Mouse (Mus musculus) megakaryocyte, embryonic 14.5 days (primary cell): ENCODE measurements around the gene Fabp6. TPM values are rescaled to one million over a fixed set of nuclear protein-coding genes. Genes with fewer than 3 reads are reported as not detected.

Experiments used
- H3K27me3 ChIP-seq: replicated peaks from 2 replicates; pipeline ENCODE3; 2012; ENCODE audit warnings: inconsistent platforms
- H3K36me3 ChIP-seq: replicated peaks from 2 replicates; pipeline ENCODE3; 2012; ENCODE audit warnings: low read length, inconsistent platforms, mixed read lengths
- H3K4me1 ChIP-seq: 2 replicates; pipeline ENCODE4 v1.6.1; 2012; ENCODE audit warnings: inconsistent platforms
- H3K4me3 ChIP-seq: replicated peaks from 2 replicates; pipeline ENCODE3; 2012; ENCODE audit warnings: moderate library complexity, mild to moderate bottlenecking, inconsistent platforms
- H3K9me3 ChIP-seq: 2 replicates; pipeline ENCODE4 v1.6.1; 2012; ENCODE audit warnings: inconsistent platforms
- FLI1 ChIP-seq: IDR thresholded peaks from 2 replicates; pipeline ENCODE4 v1.6.1; 2012; ENCODE audit warnings: low read length, inconsistent platforms, mixed read lengths
- GATA1 ChIP-seq: IDR thresholded peaks from 3 replicates; pipeline ENCODE4 v1.6.1; 2012; ENCODE audit warnings: mixed read lengths, low read length, inconsistent platforms, borderline replicate concordance
- polyA plus RNA-seq: library from polyadenylated mRNA; stranded (reverse); fragments of >175 nt; gene quantifications from 2 replicates; pipeline ENCODE4 v1.2.3, GENCODE M21; 2012; ENCODE audit warnings: low replicate concordance; ENCODE audit not compliant: insufficient read depth

The Fabp6 gene
- polyA plus RNA-seq, 1 experiment: not detected

- no peak for TF ChIP-seq GATA1
- TF ChIP-seq FLI1: no peak
Measured at GRCm38 (mm10) chr11:43626300-43626926, 25.1 kb upstream of the Fabp6 start.

GRCm38 (mm10) chr11:43624341-43624740 is 23.0 kb upstream of the Fabp6 start:
- H3K27me3 ChIP-seq: no peaks in the 10 kb centered on the region
- TF ChIP-seq GATA1: no peak
- TF ChIP-seq FLI1: no peak
- H3K4me3 ChIP-seq: no peak overlapping the region
- peaks cover 85% of the 10 kb centered on the region for H3K4me1 ChIP-seq
- peaks cover 2% of the 10 kb centered on the region for H3K36me3 ChIP-seq
- H3K9me3 ChIP-seq: no peaks in the 10 kb centered on the region

More at GRCm38 (mm10) chr11:43626300-43626926, 25.1 kb upstream of the Fabp6 start:
- Histone ChIP-seq H3K9me3 (no peaks in the 10 kb centered on the region), H3K4me3 (peak overlapping the region; percentile 50), H3K27me3 (no peaks in the 10 kb centered on the region), H3K4me1 (peaks cover 84% of the 10 kb centered on the region), H3K36me3 (peaks cover 2% of the 10 kb centered on the region)

DNA sequence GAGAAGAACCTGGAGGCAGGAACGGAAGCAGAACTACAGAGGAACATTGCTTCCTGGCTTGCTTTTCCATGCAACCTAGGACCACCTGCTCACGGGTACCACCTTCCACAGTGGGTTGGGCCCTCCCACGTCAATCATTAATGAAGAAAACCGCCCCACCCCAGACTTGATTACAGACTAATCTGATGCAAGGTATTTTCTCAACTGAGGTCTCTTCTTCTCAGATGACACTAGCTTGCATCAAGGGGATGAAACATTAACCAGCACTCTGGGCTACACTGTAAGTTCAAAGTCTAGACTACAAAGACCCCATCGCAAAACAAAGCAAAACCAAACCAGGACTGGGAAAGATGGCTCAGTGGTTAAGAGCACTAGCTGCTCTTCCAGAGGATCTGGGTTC is 20.4 kb upstream of the Fabp6 start:
- H3K36me3 ChIP-seq: peaks cover 2% of the 10 kb centered on the region
- H3K4me3 ChIP-seq: no peak overlapping the region
- H3K9me3 ChIP-seq: no peaks in the 10 kb centered on the region
- H3K4me1 ChIP-seq: peaks cover 91% of the 10 kb centered on the region
- H3K27me3 ChIP-seq: no peaks in the 10 kb centered on the region
- TF ChIP-seq GATA1 (no peak), FLI1 (no peak)

DNA sequence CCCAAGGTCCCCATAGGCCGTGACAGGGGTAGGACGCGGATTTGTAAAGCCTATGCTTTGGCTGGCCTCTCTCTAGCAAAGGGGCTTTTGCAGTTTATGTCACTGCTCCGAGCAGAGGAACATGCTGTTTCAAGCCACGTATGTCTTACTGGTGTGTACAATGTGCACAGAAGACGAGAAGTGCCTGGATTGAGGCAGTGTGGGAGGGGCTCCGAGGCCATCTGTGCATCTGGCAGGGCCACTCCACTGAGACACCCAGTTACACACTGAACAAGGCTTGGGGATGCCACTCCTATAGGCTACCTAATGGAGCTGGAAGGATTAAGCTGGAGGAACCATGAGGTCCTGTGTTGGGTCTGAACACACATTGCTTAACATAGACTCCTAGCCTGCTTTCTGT is 17.1 kb upstream of the Fabp6 start:
- Histone ChIP-seq H3K27me3 (no peaks in the 10 kb centered on the region), H3K36me3 (peaks cover 14% of the 10 kb centered on the region), H3K4me3 (peak overlapping the region; percentile 78), H3K4me1 (peaks cover 86% of the 10 kb centered on the region), H3K9me3 (peaks cover 14% of the 10 kb centered on the region)
- TF ChIP-seq GATA1 (no peak), FLI1 (no peak)

GRCm38 (mm10) chr11:43617924-43618323 is 16.6 kb upstream of the Fabp6 start:
- Histone ChIP-seq H3K27me3 (no peaks in the 10 kb centered on the region), H3K4me3 (peak overlapping the region; percentile 67), H3K9me3 (peaks cover 14% of the 10 kb centered on the region), H3K4me1 (peaks cover 86% of the 10 kb centered on the region), H3K36me3 (peaks cover 14% of the 10 kb centered on the region)
- TF ChIP-seq GATA1 (no peak), FLI1 (no peak)

DNA sequence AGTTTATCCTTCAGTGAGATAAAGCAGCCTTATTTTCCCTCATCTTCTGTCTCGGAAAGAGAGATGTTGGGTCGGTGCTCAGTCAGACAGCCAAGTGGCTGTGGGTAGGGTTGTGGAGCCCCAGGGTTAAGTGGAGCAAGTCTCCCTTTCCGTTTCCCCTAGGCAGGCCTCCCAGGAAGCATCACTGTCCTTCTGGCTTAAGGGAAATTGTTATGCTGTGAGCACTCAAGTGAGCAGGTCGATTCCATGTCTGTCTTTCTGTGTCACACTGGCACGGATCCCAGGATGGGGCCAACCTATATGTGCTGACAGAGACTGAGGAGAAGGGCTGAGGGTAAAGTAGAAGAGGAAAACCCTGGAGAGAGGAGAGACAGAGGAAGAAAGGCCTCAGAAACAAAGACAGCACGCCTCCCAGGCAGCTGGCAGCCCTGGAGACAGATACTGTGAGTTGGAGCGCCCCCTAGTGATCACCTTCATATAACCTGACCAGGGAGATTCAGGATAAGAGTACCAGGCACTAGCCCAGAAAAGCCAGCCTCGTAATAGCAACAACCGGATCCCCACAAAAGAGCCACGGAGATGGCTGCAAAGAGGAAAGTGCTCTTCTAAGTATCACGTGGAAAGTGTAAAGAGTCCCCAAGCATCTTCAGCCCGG is 11.6 kb upstream of the Fabp6 start:
- TF ChIP-seq GATA1 (no peak), FLI1 (no peak)
- Histone ChIP-seq H3K36me3 (peaks cover 14% of the 10 kb centered on the region), H3K4me1 (peaks cover 64% of the 10 kb centered on the region), H3K9me3 (peaks cover 14% of the 10 kb centered on the region), H3K27me3 (no peaks in the 10 kb centered on the region), H3K4me3 (peak overlapping the region; percentile 12)

- Histone ChIP-seq H3K4me3 (no peak overlapping the region), H3K36me3 (peaks cover 2% of the 10 kb centered on the region), H3K4me1 (peaks cover 44% of the 10 kb centered on the region), H3K9me3 (peaks cover 3% of the 10 kb centered on the region), H3K27me3 (no peaks in the 10 kb centered on the region)
- no peak for TF ChIP-seq GATA1
- TF ChIP-seq FLI1: no peak
Measured at GRCm38 (mm10) chr11:43610662-43611033, 9.3 kb upstream of the Fabp6 start.

DNA sequence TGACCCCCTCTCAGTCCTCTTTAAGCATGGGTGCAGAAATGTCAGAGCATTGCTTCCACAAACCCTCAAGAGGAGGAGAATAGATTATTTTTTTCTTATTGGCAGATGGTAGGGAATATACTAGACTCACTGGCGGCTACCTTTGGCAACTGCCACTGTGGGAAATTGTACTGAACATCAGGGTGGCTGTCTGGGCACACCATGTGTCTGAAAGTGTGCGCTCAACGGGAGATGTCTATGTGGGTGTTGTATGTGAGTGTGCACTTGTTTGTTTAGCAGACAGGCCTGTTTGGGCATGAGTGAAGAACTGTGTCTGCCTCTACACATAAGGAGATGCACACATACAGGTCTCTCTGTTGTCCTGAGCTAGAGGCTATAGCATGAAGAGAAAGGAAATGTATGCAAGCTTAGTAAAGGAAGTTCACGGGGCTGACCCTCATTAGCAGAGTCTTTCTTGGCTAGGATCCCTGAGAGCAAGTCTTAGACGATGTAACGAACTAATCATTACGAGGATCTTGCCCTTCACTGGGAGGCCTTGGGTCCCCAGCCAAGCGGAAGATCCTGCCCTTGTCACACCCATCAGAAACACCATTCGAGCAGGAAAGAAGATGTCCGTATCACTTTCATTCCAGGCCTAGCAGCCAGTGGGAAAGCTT is 8.8 kb upstream of the Fabp6 start:
- Histone ChIP-seq H3K36me3 (no peaks in the 10 kb centered on the region), H3K9me3 (no peaks in the 10 kb centered on the region), H3K27me3 (no peaks in the 10 kb centered on the region), H3K4me3 (no peak overlapping the region), H3K4me1 (peaks cover 50% of the 10 kb centered on the region)
- TF ChIP-seq GATA1 (no peak), FLI1 (no peak)

- H3K36me3 ChIP-seq: no peaks in the 10 kb centered on the region
- H3K4me3 ChIP-seq: no peak overlapping the region
- peaks cover 53% of the 10 kb centered on the region for H3K4me1 ChIP-seq
- no peaks in the 10 kb centered on the region for H3K27me3 ChIP-seq
- TF ChIP-seq GATA1: no peak
- no peak for TF ChIP-seq FLI1
- H3K9me3 ChIP-seq: no peaks in the 10 kb centered on the region
Measured at GRCm38 (mm10) chr11:43608440-43608839, 7.1 kb upstream of the Fabp6 start.

GRCm38 (mm10) chr11:43605859-43606258 is 4.5 kb upstream of the Fabp6 start:
- Histone ChIP-seq H3K4me3 (no peak overlapping the region), H3K27me3 (no peaks in the 10 kb centered on the region), H3K4me1 (peaks cover 32% of the 10 kb centered on the region), H3K9me3 (no peaks in the 10 kb centered on the region), H3K36me3 (no peaks in the 10 kb centered on the region)
- no peak for TF ChIP-seq GATA1
- TF ChIP-seq FLI1: no peak
